Mouse (Mus musculus): Measurements from ENCODE around the gene Cacna1d. TPM values are rescaled to one million over a fixed set of nuclear protein-coding genes. Genes with fewer than 3 reads are reported as not detected.

Gene Cacna1d
- polyA plus RNA-seq, 1 experiment from 2014 or later, result 1.2 TPM

DNA sequence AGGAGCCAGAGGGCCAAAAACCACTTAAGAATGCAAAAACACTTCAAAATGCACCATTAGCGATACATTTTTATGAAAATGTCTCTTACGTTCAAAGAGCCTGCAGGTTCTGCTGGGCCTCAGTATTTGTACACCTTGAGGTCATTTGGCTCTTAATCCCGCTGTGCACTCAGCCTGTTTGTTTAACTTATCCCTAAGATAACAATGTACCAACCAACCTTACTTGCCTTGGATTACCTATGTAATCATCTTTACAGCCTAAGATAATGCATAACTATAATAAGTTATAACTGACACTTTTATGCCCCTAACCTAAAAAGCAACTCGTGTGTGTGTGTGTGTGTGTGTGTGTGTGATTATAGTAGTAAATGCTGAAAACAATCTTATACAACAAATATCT is 411.5 kb downstream of the Cacna1d start:
- Histone ChIP-seq H3K27ac (no peak overlapping the region), H3K4me1 (replicated peaks) (0 out of 2 replicates have a peak, but pooled peaks cover 3% of the 10 kb centered on the region), H3K4me3 (no peak overlapping the region), H3K27me3 (ENCODE audit: insufficient read depth, poor library complexity, severe bottlenecking) (no peaks in the 10 kb centered on the region), H3K36me3 (no peaks in the 10 kb centered on the region), H3K9me3 (no peaks in the 10 kb centered on the region)
- 83% methylated on average over 4 of the region's 4 CpGs for WGBS
- DNase-seq (ENCODE audit: low spot score), result no peak

DNA sequence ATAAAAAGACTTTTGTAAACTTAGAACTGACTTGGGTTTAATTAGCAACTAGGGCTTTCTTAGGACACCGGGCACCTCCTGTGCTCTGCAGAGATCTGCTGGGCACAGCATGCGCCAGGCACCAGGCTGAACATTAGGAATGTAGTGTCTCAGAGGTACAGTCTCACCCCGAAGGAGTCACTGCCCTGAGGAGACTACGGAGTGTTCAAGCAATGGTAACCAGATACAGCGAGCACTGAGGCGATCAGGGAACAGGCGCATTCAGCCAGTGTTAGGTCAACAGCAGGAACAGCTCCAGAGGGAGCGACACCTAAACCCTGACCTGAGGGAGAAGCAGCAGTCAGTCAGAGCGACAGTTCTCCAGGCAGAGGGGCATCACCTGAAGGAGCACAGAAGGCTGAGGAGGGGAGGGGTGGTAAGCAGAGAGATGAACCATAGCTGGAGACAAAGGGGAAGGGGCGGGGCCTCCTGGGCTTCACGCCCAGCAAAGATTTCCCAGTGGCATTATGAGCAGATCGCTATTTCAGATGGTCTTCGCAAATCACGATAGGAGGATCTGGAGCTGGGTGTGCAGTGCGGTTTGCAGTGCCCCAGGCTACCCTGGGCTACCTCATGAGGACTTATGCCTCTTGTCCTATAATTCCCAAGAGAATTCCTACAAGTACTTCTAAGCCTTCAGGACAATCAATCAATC is 413.0 kb downstream of the Cacna1d start:
- Histone ChIP-seq H3K9me3 (no peaks in the 10 kb centered on the region), H3K27ac (no peak overlapping the region), H3K4me3 (no peak overlapping the region), H3K4me1 (replicated peaks) (0 out of 2 replicates have a peak, but pooled peaks cover 3% of the 10 kb centered on the region), H3K27me3 (ENCODE audit: insufficient read depth, poor library complexity, severe bottlenecking) (no peaks in the 10 kb centered on the region), H3K36me3 (no peaks in the 10 kb centered on the region)
- WGBS, result 77% methylated on average over 15 of the region's 15 CpGs
- DNase-seq (ENCODE audit: low spot score), result no peak

DNA sequence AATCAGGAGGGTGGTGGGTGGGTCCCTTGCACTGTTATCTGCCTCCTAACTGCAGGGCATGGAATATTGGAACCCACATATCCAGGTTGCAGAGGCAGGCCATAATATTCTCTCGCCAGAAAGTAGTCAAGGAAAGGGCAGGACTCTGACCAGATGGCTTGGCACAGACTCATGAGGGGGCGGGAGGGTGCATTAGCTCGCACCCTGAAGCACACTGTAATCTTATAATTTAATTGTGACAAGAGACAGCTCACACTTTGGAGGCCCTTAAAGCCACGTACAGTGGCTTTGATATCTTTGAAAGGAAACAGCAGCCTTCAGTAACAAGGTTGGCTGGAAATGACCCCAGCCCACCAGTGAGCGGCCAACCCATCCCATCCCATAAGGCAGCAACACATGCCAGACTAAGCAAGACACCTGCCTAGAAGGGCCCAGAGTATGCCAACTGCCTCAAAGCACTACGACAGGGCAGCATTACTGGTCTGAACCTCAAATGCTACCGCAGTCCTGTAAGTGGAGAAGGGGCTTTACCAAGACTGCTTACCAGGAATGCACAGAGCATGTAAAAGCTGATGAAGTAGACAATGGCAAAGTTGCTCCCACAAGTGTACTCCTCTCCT is 415.9 kb downstream of the Cacna1d start:
- H3K27me3 ChIP-seq (ENCODE audit: insufficient read depth, poor library complexity, severe bottlenecking), result no peaks in the 10 kb centered on the region
- no peaks in the 10 kb centered on the region for H3K36me3 ChIP-seq
- no peak overlapping the region for H3K27ac ChIP-seq
- H3K4me3 ChIP-seq, result no peak overlapping the region
- WGBS, result 89% methylated on average over 7 of the region's 7 CpGs
- H3K4me1 ChIP-seq (replicated peaks), result 0 out of 2 replicates have a peak, but pooled peaks cover 3% of the 10 kb centered on the region
- no peak for DNase-seq (ENCODE audit: low spot score)
- no peaks in the 10 kb centered on the region for H3K9me3 ChIP-seq

DNA sequence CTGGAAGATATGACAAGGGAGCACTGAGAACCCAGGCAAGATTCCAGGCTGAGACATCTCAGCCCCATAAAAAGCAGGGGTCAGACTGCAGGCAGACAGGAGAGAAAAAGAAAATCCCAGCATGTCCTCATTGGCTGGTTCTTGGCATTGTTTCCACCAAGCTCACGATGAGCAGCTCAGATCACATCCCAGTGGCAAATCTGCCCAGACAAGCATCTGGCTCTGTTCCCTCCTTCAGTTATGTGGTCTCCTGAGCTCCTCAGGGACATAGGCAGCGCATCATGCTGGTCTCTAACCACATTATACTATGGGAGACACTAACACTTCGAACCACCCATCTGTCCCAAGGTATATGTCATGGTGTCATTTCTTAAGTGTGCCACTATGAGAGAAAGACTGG is 422.7 kb downstream of the Cacna1d start:
- WGBS, result 79% methylated on average over 3 of the region's 3 CpGs
- no peak overlapping the region for H3K4me3 ChIP-seq
- H3K27me3 ChIP-seq (ENCODE audit: insufficient read depth, poor library complexity, severe bottlenecking), result no peaks in the 10 kb centered on the region
- no peak overlapping the region for H3K27ac ChIP-seq
- no peaks in the 10 kb centered on the region for H3K4me1 ChIP-seq (replicated peaks)
- DNase-seq (ENCODE audit: low spot score), result no peak
- H3K36me3 ChIP-seq, result no peaks in the 10 kb centered on the region
- no peaks in the 10 kb centered on the region for H3K9me3 ChIP-seq

GRCm38 (mm10) chr14:30066752-30067151 is 424.5 kb downstream of the Cacna1d start:
- H3K4me1 ChIP-seq (replicated peaks), result no peaks in the 10 kb centered on the region
- WGBS, result 84% methylated on average over 12 of the region's 12 CpGs
- H3K27me3 ChIP-seq (ENCODE audit: insufficient read depth, poor library complexity, severe bottlenecking), result no peaks in the 10 kb centered on the region
- no peak for DNase-seq (ENCODE audit: low spot score)
- H3K4me3 ChIP-seq, result no peak overlapping the region
- no peak overlapping the region for H3K27ac ChIP-seq
- H3K9me3 ChIP-seq, result no peaks in the 10 kb centered on the region
- H3K36me3 ChIP-seq, result no peaks in the 10 kb centered on the region

DNA sequence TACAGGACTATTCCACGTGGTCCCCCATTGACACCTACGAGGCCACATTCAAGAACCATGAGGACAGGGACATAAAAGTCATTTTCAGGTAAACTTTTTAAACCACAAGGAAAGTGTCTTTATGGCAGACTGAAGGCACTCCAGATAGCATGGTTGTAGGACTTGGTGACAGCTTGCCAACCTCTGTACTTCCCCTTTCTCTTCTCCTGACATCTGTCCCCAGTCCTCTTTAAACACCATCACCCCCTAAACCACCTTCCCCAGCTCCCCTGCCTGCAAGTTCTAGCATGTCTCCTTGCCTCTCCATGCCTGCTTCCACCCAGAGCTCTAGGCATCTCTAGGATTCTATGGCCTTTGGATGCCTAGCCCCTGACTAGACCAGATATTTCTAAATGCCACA is 426.4 kb downstream of the Cacna1d start:
- no peak for DNase-seq (ENCODE audit: low spot score)
- Histone ChIP-seq H3K4me1 (replicated peaks) (no peaks in the 10 kb centered on the region), H3K27ac (no peak overlapping the region), H3K4me3 (no peak overlapping the region), H3K9me3 (no peaks in the 10 kb centered on the region), H3K27me3 (ENCODE audit: insufficient read depth, poor library complexity, severe bottlenecking) (no peaks in the 10 kb centered on the region), H3K36me3 (no peaks in the 10 kb centered on the region)
- 87% methylated on average over 2 of the region's 2 CpGs for WGBS

DNA sequence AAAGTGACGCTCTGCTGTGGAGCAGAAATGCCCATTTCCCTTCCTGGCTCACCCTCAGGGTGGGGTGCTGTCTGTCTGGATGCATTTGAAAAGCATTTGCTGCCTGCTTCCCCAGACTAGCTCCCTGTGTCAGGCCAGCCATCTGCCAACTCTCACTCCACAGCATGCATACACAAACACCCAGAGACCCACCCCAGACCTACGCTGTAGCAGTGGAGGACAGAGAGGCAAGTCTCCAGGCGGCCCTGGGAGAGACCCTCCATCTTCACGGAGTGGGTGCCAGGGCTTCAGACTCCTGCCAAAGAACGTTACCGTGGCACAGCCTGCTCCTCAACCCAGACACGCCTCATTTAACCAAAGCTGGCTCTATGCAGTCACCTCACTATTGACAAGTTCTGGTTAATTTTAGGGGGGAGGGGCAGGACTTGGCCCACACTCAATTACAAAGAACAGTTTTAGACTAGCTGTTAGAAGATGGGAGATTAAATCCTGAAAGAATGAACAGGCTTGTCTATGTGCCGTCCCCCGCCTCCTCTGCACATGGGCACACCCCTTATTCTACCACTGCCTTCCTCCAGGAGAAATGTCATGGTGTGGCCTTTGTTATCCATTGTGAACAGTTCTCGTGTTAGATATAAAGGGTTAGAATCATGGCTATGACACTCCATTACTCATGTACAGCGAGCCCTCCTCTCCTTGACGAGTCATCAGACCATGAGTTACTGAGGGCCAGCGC is 435.1 kb downstream of the Cacna1d start:
- H3K9me3 ChIP-seq, result no peaks in the 10 kb centered on the region
- DNase-seq (ENCODE audit: low spot score), result no peak

GRCm38 (mm10) chr14:30054922-30055321 is 436.3 kb downstream of the Cacna1d start:
- Histone ChIP-seq H3K4me1 (replicated peaks) (peaks cover 5% of the 10 kb centered on the region; the same call in 1 of the 2 replicates), H3K27ac (no peak overlapping the region), H3K9me3 (no peaks in the 10 kb centered on the region), H3K27me3 (ENCODE audit: insufficient read depth, poor library complexity, severe bottlenecking) (no peaks in the 10 kb centered on the region), H3K4me3 (no peak overlapping the region), H3K36me3 (no peaks in the 10 kb centered on the region)
- 83% methylated on average over 7 of the region's 7 CpGs for WGBS
- no peak for DNase-seq (ENCODE audit: low spot score)

More for the DNA sequence above, 435.1 kb downstream of the Cacna1d start:
- 75% methylated on average over 13 of the region's 13 CpGs for WGBS
- Histone ChIP-seq H3K4me3 (no peak overlapping the region), H3K36me3 (no peaks in the 10 kb centered on the region), H3K27ac (0 out of 2 replicates have a peak overlapping the region, but pooled peaks have one; percentile 13), H3K4me1 (replicated peaks) (peaks cover 5% of the 10 kb centered on the region; the same call in 1 of the 2 replicates), H3K27me3 (ENCODE audit: insufficient read depth, poor library complexity, severe bottlenecking) (no peaks in the 10 kb centered on the region)

DNA sequence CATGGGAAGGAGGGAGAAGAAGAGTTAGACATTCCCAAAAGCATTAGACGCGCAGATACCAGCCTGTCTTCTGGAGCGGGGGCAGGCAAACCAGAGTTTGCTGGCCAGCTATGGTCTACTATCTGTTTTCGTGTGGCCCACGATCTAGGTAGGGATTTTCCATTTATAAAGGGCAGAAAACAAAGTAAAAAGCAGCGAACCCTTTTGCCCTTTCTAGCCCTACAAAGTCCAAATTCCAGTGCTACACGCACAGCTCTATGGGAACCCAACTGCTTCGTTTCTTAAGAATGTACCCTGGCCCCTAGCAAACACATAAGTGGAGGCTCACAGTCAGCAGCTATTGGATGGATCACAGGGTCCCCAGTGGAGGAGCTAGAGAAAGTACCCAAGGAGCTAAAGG is 441.0 kb downstream of the Cacna1d start:
- Histone ChIP-seq H3K27me3 (ENCODE audit: insufficient read depth, poor library complexity, severe bottlenecking) (no peaks in the 10 kb centered on the region), H3K27ac (no peak overlapping the region), H3K4me1 (replicated peaks) (no peaks in the 10 kb centered on the region), H3K36me3 (no peaks in the 10 kb centered on the region), H3K4me3 (no peak overlapping the region), H3K9me3 (no peaks in the 10 kb centered on the region)
- DNase-seq (ENCODE audit: low spot score), result no peak
- WGBS, result 85% methylated on average over 8 of the region's 8 CpGs

GRCm38 (mm10) chr14:30048049-30048448 is 443.2 kb downstream of the Cacna1d start:
- no peak for DNase-seq (ENCODE audit: low spot score)
- Histone ChIP-seq H3K27ac (no peak overlapping the region), H3K4me1 (replicated peaks) (no peaks in the 10 kb centered on the region), H3K9me3 (no peaks in the 10 kb centered on the region), H3K27me3 (ENCODE audit: insufficient read depth, poor library complexity, severe bottlenecking) (no peaks in the 10 kb centered on the region), H3K36me3 (no peaks in the 10 kb centered on the region), H3K4me3 (no peak overlapping the region)
- 77% methylated on average over 3 of the region's 3 CpGs for WGBS

DNA sequence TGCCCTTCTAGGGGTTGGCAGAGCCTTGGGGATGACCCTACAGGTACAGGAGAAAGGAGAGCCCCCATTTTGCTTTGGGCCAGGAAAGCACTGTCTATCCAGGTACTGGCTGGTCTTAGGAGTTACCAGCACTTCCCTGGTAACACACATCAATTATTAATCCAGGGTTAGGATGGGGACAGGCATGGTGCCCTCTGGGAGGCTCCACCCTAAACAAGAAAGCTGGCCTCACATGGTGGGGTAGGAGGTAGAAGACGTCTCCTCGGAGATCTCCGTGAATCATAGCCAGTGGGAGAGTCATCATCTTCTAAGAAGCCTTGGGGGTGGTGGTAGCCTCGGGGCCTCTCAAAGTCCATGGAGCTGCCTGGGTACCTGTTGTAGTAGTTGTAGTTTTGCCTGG is 444.3 kb downstream of the Cacna1d start:
- 90% methylated on average over 4 of the region's 4 CpGs for WGBS
- no peaks in the 10 kb centered on the region for H3K27me3 ChIP-seq (ENCODE audit: insufficient read depth, poor library complexity, severe bottlenecking)
- no peak overlapping the region for H3K4me3 ChIP-seq
- no peak overlapping the region for H3K27ac ChIP-seq
- H3K36me3 ChIP-seq, result no peaks in the 10 kb centered on the region
- H3K4me1 ChIP-seq (replicated peaks), result no peaks in the 10 kb centered on the region
- no peak for DNase-seq (ENCODE audit: low spot score)
- H3K9me3 ChIP-seq, result no peaks in the 10 kb centered on the region

- Histone ChIP-seq H3K27ac (no peak overlapping the region), H3K4me3 (no peak overlapping the region), H3K36me3 (no peaks in the 10 kb centered on the region), H3K27me3 (ENCODE audit: insufficient read depth, poor library complexity, severe bottlenecking) (no peaks in the 10 kb centered on the region), H3K4me1 (replicated peaks) (no peaks in the 10 kb centered on the region), H3K9me3 (no peaks in the 10 kb centered on the region)
- WGBS, result 91% methylated on average over 8 of the region's 8 CpGs
- no peak for DNase-seq (ENCODE audit: low spot score)
Observed at GRCm38 (mm10) chr14:30045704-30046220, 445.5 kb downstream of the Cacna1d start.

GRCm38 (mm10) chr14:30045239-30045638 is 446.0 kb downstream of the Cacna1d start:
- no peaks in the 10 kb centered on the region for H3K4me1 ChIP-seq (replicated peaks)
- H3K27me3 ChIP-seq (ENCODE audit: insufficient read depth, poor library complexity, severe bottlenecking), result no peaks in the 10 kb centered on the region
- no peaks in the 10 kb centered on the region for H3K9me3 ChIP-seq
- H3K27ac ChIP-seq, result no peak overlapping the region
- 92% methylated on average over 10 of the region's 10 CpGs for WGBS
- no peak for DNase-seq (ENCODE audit: low spot score)
- no peak overlapping the region for H3K4me3 ChIP-seq
- no peaks in the 10 kb centered on the region for H3K36me3 ChIP-seq
